Mouse (Mus musculus): ENCODE data around the gene Myo1d.

Gene Myo1d

GRCm38 (mm10) chr11:80749187-80749586 lies 30.6 kb downstream of the Myo1d start:
- in situ Hi-C loops (cut with MboI; ENCODE audit: low pct_unique_long_range_greater_than_20kb in 1 of 2, low sequenced_read_pairs in 2 of 2, unreplicated experiment in 1 of 2), result no loop called here

DNA sequence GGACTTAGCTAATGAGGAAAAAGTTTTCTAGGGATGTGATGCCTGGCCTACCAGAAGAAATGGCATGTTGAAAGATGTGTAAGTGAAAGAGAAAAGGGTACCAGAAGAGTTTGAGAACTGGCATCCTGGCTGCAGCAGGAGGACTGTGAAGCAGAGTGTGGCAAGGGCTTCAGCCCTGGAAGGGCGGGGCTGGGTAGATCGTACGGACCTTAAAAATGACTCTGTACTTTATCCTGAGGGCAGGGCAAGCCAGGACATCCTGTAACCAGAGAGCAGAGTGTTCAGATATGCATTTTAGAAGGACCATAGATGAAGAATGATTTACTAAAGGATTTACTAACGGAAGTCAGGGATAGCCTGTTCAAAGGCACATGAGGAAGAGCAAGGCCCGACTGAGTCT lies 34.4 kb downstream of the Myo1d start:
- in situ Hi-C loops (cut with MboI; ENCODE audit: low pct_unique_long_range_greater_than_20kb in 1 of 2, low sequenced_read_pairs in 2 of 2, unreplicated experiment in 1 of 2), result no loop called here

- in situ Hi-C loops (cut with MboI; ENCODE audit: low pct_unique_long_range_greater_than_20kb in 1 of 2, low sequenced_read_pairs in 2 of 2, unreplicated experiment in 1 of 2), result no loop called here
These were observed 35.9 kb downstream of the Myo1d start for GRCm38 (mm10) chr11:80743823-80744410.

DNA sequence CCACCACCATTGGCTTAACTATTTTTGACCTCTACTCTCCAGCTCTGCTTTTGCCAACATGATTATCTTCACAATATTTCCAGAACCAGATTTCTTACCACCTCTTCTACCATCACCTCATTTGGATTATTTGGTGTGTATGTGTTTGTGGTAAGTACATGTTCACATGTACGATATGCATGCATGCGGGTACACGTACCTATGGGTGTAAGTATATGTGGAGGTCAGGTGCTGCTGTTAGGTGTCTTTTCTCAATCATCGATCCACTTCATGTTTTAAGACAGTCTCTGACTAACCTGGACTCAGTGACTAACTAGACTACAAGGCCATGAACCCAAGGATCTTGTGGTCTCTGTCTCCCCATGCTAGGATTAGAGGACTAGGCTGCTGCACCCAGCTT lies 37.4 kb downstream of the Myo1d start:
- in situ Hi-C loops (cut with MboI; ENCODE audit: low pct_unique_long_range_greater_than_20kb in 1 of 2, low sequenced_read_pairs in 2 of 2, unreplicated experiment in 1 of 2), result no loop called here

GRCm38 (mm10) chr11:80734771-80735170 lies 45.1 kb downstream of the Myo1d start:
- in situ Hi-C loops (cut with MboI; ENCODE audit: low pct_unique_long_range_greater_than_20kb in 1 of 2, low sequenced_read_pairs in 2 of 2, unreplicated experiment in 1 of 2), result no loop called here

GRCm38 (mm10) chr11:80724701-80725100 lies 55.1 kb downstream of the Myo1d start:
- in situ Hi-C loops (cut with MboI; ENCODE audit: low pct_unique_long_range_greater_than_20kb in 1 of 2, low sequenced_read_pairs in 2 of 2, unreplicated experiment in 1 of 2), result no loop called here

DNA sequence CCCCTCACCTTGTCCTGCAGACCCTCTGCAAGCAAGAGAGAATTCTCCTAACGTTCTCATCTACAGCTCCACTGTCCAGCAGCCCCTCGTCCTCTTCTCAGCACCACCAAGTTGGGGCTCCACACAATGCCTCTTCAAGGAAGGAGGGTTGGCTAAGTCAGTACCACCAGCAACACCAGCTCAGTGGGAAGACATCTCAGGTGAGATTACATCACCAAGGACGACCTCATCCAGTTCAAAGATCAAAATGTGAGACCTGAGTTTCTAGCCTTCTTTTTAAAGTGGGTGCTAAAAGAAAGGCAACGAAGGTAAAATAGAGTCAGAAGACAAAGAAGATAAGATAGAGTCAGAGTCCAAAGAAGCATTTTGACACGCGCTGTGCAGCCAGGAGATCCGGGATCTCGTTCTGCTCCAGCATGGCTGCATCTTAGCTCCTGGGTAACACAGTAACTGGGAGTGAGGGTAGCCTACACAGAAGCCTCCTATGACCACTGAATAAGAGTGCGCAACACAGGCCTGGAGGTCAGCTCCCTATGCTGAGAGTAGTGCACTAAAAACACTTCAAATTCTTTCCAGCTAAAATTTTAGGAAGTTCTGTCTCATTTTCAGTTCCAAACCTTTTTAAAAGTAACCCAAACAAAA lies 56.3 kb downstream of the Myo1d start:
- in situ Hi-C loops (cut with MboI; ENCODE audit: low pct_unique_long_range_greater_than_20kb in 1 of 2, low sequenced_read_pairs in 2 of 2, unreplicated experiment in 1 of 2), result no loop called here

GRCm38 (mm10) chr11:80719014-80719413 lies 60.8 kb downstream of the Myo1d start:
- in situ Hi-C loops (cut with MboI; ENCODE audit: low pct_unique_long_range_greater_than_20kb in 1 of 2, low sequenced_read_pairs in 2 of 2, unreplicated experiment in 1 of 2), result no loop called here

DNA sequence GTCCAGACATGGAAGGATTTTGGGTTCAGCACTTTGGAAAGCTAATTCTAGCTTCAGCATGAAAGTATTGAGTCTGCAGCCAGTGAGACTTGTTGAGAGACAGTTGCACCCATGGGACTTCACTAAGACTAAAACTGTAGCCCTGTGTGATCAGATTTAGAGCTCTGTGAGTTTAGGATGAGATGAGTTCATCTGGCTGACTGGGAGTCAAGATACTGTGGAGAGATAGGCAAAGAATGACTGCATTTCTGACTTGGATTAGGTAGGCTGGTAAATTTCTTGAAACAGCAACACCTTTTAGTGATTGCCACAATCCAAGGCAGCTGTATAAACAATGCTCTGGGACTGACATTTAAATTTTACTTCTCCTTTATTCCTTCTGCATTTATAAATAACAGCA lies 61.8 kb downstream of the Myo1d start:
- in situ Hi-C loops (cut with MboI; ENCODE audit: low pct_unique_long_range_greater_than_20kb in 1 of 2, low sequenced_read_pairs in 2 of 2, unreplicated experiment in 1 of 2), result no loop called here

GRCm38 (mm10) chr11:80715115-80715514 lies 64.7 kb downstream of the Myo1d start:
- in situ Hi-C loops (cut with MboI; ENCODE audit: low pct_unique_long_range_greater_than_20kb in 1 of 2, low sequenced_read_pairs in 2 of 2, unreplicated experiment in 1 of 2), result no loop called here

DNA sequence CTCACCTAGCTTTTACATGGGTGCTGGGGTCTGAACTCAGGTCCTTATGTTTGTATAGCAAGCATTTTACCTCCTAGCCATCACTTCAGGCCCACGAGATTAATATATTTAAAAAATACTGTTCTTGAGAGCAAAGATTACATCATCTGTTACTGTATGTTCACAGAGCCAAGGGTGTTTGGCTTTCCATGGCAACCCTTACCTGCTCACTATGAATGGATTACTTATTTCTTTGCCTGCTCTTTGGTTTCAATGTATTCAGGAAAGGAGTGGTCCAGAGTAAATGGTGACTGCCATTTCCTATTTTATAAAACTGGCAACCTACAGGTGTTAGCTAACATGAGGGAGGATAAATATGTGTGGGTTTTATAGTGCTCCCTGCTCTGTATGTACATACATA lies 66.1 kb downstream of the Myo1d start:
- in situ Hi-C loops (cut with MboI; ENCODE audit: low pct_unique_long_range_greater_than_20kb in 1 of 2, low sequenced_read_pairs in 2 of 2, unreplicated experiment in 1 of 2), result no loop called here

GRCm38 (mm10) chr11:80712201-80712600 lies 67.6 kb downstream of the Myo1d start:
- in situ Hi-C loops (cut with MboI; ENCODE audit: low pct_unique_long_range_greater_than_20kb in 1 of 2, low sequenced_read_pairs in 2 of 2, unreplicated experiment in 1 of 2), result no loop called here

DNA sequence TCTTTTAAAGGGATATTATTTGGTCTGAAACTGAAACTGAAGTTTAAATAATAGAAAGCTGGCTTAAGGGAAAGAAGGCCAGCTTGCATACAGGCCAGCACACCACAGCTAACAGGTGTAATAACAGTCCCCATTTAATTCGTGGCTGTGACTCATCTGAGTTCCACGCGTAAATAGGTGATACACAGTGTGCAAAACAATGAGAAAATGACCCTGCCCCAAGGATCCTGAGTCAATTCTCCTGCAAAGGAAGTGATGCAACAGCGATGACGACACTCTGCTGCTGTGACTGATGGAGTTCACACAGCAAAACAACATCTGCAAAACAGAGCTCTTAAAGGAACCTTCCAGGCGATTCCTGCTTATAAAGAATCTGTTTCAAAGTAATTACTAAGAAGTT lies 68.5 kb downstream of the Myo1d start:
- in situ Hi-C loops (cut with MboI; ENCODE audit: low pct_unique_long_range_greater_than_20kb in 1 of 2, low sequenced_read_pairs in 2 of 2, unreplicated experiment in 1 of 2), result no loop called here

GRCm38 (mm10) chr11:80700611-80701010 lies 79.2 kb downstream of the Myo1d start:
- in situ Hi-C loops (cut with MboI; ENCODE audit: low pct_unique_long_range_greater_than_20kb in 1 of 2, low sequenced_read_pairs in 2 of 2, unreplicated experiment in 1 of 2), result no loop called here

DNA sequence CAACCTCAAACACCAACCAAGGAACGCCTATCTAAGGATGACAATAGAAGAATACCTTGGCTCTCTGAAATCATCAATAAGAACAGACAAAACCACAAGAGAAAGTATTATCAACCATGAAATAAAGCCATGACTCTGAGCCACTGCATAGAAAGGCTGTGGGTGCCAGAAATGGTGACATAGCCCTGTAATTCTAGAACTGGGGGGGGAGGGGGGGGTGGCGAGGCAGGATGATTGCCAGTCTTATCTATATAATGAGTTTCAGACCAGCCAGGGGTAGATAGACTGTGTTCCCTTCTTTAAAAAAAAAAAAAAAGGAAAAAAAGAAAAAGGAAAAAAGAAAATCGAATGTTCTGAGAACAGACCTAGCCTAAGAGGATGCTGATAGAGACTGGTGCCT lies 81.1 kb downstream of the Myo1d start:
- in situ Hi-C loops (cut with MboI; ENCODE audit: low pct_unique_long_range_greater_than_20kb in 1 of 2, low sequenced_read_pairs in 2 of 2, unreplicated experiment in 1 of 2), result no loop called here

- in situ Hi-C loops (cut with MboI; ENCODE audit: low pct_unique_long_range_greater_than_20kb in 1 of 2, low sequenced_read_pairs in 2 of 2, unreplicated experiment in 1 of 2), result no loop called here
These were observed 83.5 kb downstream of the Myo1d start for GRCm38 (mm10) chr11:80696350-80696749.

- in situ Hi-C loops (cut with MboI; ENCODE audit: low pct_unique_long_range_greater_than_20kb in 1 of 2, low sequenced_read_pairs in 2 of 2, unreplicated experiment in 1 of 2), result no loop called here
These were observed 95.2 kb downstream of the Myo1d start for GRCm38 (mm10) chr11:80684603-80685002.

DNA sequence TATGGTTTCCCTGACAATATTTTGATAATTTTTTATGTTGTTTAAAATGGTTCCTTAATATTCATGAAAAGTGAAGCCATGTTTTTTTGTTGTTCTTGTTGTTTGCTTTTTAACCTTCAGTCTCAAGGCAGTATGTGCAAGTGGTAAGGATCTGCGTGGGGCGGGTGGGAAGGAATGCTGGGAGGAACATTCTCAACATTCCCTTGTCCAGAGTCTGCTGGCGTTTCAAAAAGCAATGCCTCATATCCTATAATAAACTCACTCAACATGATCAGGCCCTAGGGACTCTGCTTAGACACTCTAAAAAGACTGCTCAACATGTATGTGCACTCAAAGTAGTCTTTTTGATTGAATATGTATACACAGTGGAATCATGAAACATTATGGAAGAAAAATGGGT lies 97.1 kb downstream of the Myo1d start:
- in situ Hi-C loops (cut with MboI; ENCODE audit: low pct_unique_long_range_greater_than_20kb in 1 of 2, low sequenced_read_pairs in 2 of 2, unreplicated experiment in 1 of 2), result no loop called here

- in situ Hi-C loops (cut with MboI; ENCODE audit: low pct_unique_long_range_greater_than_20kb in 1 of 2, low sequenced_read_pairs in 2 of 2, unreplicated experiment in 1 of 2), result no loop called here
These were observed 106.8 kb downstream of the Myo1d start for GRCm38 (mm10) chr11:80673013-80673412.

- in situ Hi-C loops (cut with MboI; ENCODE audit: low pct_unique_long_range_greater_than_20kb in 1 of 2, low sequenced_read_pairs in 2 of 2, unreplicated experiment in 1 of 2), result no loop called here
These were observed 109.4 kb downstream of the Myo1d start for GRCm38 (mm10) chr11:80670391-80670790.
